21 mouse cellular contexts compared by ENCODE assay signal in genomic region chr15:93212617-93213016, GRCm38 (mm10).
"Had no signal": no experiment of that assay in that cellular context is flagged by ENCODE, and none has a peak within 500 bp of the region (broad histone marks: within the 10 kb centered on the region; RNA-seq: fewer than 3 reads in every experiment).

No protein-coding gene starts in this region.

- H3K9me3 ChIP-seq: heart, embryonic 13.5 days; heart, embryonic 15.5 days; hindbrain, embryonic 13.5 days; hindbrain, embryonic 15.5 days; intestine, embryonic 15.5 days; limb, embryonic 10.5 days; limb, embryonic 12.5 days; liver, embryonic 12.5 days had no signal

- ATAC-seq: inflammation-experienced regulatory T-cells, adult 6 months; intestine, embryonic 15.5 days; intestine, postnatal 0 days; liver, embryonic 12.5 days had no signal

- H3K4me1 ChIP-seq: heart, embryonic 13.5 days; heart, embryonic 15.5 days; intestine, embryonic 15.5 days; limb, embryonic 10.5 days; limb, embryonic 12.5 days; liver, embryonic 12.5 days had no signal

- H3K27ac ChIP-seq: heart, adult 2 months; heart, embryonic 13.5 days; heart, embryonic 15.5 days; hindbrain, embryonic 13.5 days; hindbrain, embryonic 15.5 days; intestine, embryonic 15.5 days; layer of hippocampus, adult 2 months; left cerebral cortex, adult 2 months; limb, embryonic 10.5 days; limb, embryonic 12.5 days; liver, embryonic 12.5 days had no signal

- DNase-seq: gastrocnemius, postnatal 14 days; gastrocnemius, postnatal 36 days; heart, adult 2 months; heart, postnatal 4 days; kidney, adult 18-20 months; kidney, adult 8-10 months; kidney, postnatal 10 days; kidney, postnatal 25 days; kidney, postnatal 4 days had no signal

- H3K27me3 ChIP-seq: heart, embryonic 13.5 days; hindbrain, embryonic 15.5 days; intestine, embryonic 15.5 days; limb, embryonic 12.5 days; liver, embryonic 12.5 days had no signal

- H3K4me3 ChIP-seq: heart, adult 2 months; heart, embryonic 13.5 days; heart, embryonic 15.5 days; hindbrain, embryonic 13.5 days; hindbrain, embryonic 15.5 days; intestine, embryonic 15.5 days; layer of hippocampus, adult 2 months; left cerebral cortex, adult 2 months; limb, embryonic 10.5 days; limb, embryonic 12.5 days; liver, embryonic 12.5 days had no signal

- H3K36me3 ChIP-seq: heart, embryonic 13.5 days; heart, embryonic 15.5 days; hindbrain, embryonic 13.5 days; hindbrain, embryonic 15.5 days; intestine, embryonic 15.5 days; limb, embryonic 10.5 days; limb, embryonic 12.5 days; liver, embryonic 12.5 days had no signal
